Mouse (Mus musculus) forebrain, embryonic 12.5 days (tissue): ENCODE results near the gene Csnk1g2. TPM values are rescaled to one million over a fixed set of nuclear protein-coding genes. Genes with fewer than 3 reads are reported as not detected.

Experiments used
- ATAC-seq: fragments of 200-750 bp; cut with Nextera tagmentation; 2 replicates; pipeline ENCODE4 v1.8.0; 2017; ENCODE audit warnings: moderate TSS enrichment; ENCODE audit not compliant: low FRiP score
- H3K27ac ChIP-seq: fragments of 300-500 bp; sonication (generic); 2 replicates; pipeline ENCODE4 v1.5.1; 2016; ENCODE audit warnings: mild to moderate bottlenecking
- H3K27me3 ChIP-seq: fragments of 300-500 bp; sonication (generic); 2 replicates; pipeline ENCODE4 v1.6.1; 2016; ENCODE audit warnings: mild to moderate bottlenecking
- H3K36me3 ChIP-seq: fragments of 300-500 bp; sonication (generic); replicated peaks from 2 replicates; pipeline ENCODE4 v1.6.1; 2016; ENCODE audit warnings: mild to moderate bottlenecking
- H3K4me1 ChIP-seq: fragments of 300-500 bp; sonication (generic); 2 replicates; pipeline ENCODE4 v1.6.1; 2016
- H3K4me2 ChIP-seq: fragments of 300-500 bp; sonication (generic); 2 replicates; pipeline ENCODE4 v1.6.1; 2016; ENCODE audit warnings: mild to moderate bottlenecking, moderate library complexity
- H3K4me3 ChIP-seq: fragments of 300-500 bp; sonication (generic); replicated peaks from 2 replicates; pipeline ENCODE4 v1.5.1; 2016; ENCODE audit warnings: mild to moderate bottlenecking
- H3K9ac ChIP-seq: fragments of 300-500 bp; sonication (generic); 2 replicates; pipeline ENCODE4 v1.6.1; 2016; ENCODE audit warnings: mild to moderate bottlenecking
- H3K9me3 ChIP-seq: fragments of 300-500 bp; sonication (generic); 2 replicates; pipeline ENCODE4 v1.6.1; 2016
- WGBS: fragments of 180-500 bp; shearing (Covaris S2); methylation state at CpG from one replicate; pipeline ENCODE4 v1.1.7; 2016; 5-methylcytosine and 5-hydroxymethylcytosine counted together
- polyA plus RNA-seq: library from polyadenylated mRNA; unstranded; fragments of >200 nt; fragmentation: Nextera tagmentation; extraction: Ambion mirVana; gene quantifications from 2 replicates; pipeline ENCODE4 v1.2.1, GENCODE M21; 2016

Gene Csnk1g2
- polyA plus RNA-seq, 1 experiment from 2014 or later: 161 TPM

GRCm38 (mm10) chr10:80584642-80585552 is 37.7 kb upstream of the Csnk1g2 start:
- WGBS: 74% methylated on average over 12 of the region's 12 CpGs
- Histone ChIP-seq H3K4me1 (peaks cover 25% of the 10 kb centered on the region), H3K4me2 (no peak overlapping the region)

GRCm38 (mm10) chr10:80585581-80585980 is 37.1 kb upstream of the Csnk1g2 start:
- ATAC-seq: no peak
- H3K9me3 ChIP-seq: no peaks in the 10 kb centered on the region
- no peak overlapping the region for H3K9ac ChIP-seq
- 98% methylated on average over 8 of the region's 8 CpGs for WGBS
- no peak overlapping the region for H3K27ac ChIP-seq
- peaks cover 35% of the 10 kb centered on the region for H3K36me3 ChIP-seq
- H3K27me3 ChIP-seq: no peaks in the 10 kb centered on the region
- no peak overlapping the region for H3K4me2 ChIP-seq
- no peak overlapping the region for H3K4me3 ChIP-seq
- peaks cover 25% of the 10 kb centered on the region for H3K4me1 ChIP-seq

More at GRCm38 (mm10) chr10:80584642-80585552, 37.7 kb upstream of the Csnk1g2 start:
- peaks cover 35% of the 10 kb centered on the region for H3K36me3 ChIP-seq
- H3K9ac ChIP-seq: no peak overlapping the region
- no peak overlapping the region for H3K4me3 ChIP-seq
- 0 out of 2 replicates have a peak overlapping the region, but pooled peaks have one; percentile 0 for H3K27ac ChIP-seq
- no peaks in the 10 kb centered on the region for H3K9me3 ChIP-seq
- ATAC-seq: no peak
- H3K27me3 ChIP-seq: no peaks in the 10 kb centered on the region

GRCm38 (mm10) chr10:80586407-80587304 is 36.0 kb upstream of the Csnk1g2 start:
- ATAC-seq: no peak
- Histone ChIP-seq H3K4me1 (peaks cover 25% of the 10 kb centered on the region), H3K27me3 (no peaks in the 10 kb centered on the region), H3K9me3 (no peaks in the 10 kb centered on the region), H3K36me3 (peaks cover 35% of the 10 kb centered on the region), H3K4me2 (no peak overlapping the region), H3K27ac (no peak overlapping the region), H3K4me3 (no peak overlapping the region), H3K9ac (no peak overlapping the region)
- WGBS: 93% methylated on average over 36 of the region's 51 CpGs

GRCm38 (mm10) chr10:80587305-80587657 is 35.4 kb upstream of the Csnk1g2 start:
- no peak for ATAC-seq
- Histone ChIP-seq H3K9ac (no peak overlapping the region), H3K27ac (no peak overlapping the region)

DNA sequence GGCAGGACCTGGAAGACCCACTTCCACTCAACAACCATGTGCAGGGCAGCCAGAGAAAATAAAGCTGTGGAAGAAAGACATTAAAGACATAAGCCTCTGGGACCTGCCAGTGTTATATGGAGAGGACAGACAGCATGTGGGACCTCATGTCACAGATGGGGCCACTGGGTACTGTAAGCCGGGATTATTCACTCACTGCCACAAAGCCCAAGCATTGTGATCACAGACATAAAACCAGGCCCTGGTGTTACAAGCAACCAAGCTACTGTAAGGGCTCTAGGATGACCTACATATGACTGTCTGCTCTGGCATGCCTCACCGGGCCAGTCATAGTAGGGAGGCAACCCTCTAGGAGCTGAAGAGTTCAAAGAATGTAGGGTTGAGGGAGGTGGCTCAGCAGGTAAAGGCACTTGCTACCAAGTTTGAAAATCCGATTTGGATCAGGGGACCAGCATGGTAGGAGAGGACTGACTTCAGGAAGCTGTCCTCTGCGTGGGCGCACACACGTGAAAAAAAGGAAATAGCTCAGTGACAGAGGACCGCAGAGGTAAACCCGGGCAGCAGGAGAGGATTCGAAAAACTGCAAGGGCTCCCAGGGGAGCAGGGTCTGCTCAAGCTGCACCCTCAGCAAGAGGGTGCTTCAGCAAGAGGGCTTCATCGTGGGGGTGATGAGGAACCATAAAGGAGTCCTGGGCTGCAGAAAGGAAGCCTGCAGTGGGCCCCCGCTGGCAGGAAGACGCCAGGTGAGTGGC is 33.3 kb upstream of the Csnk1g2 start:
- peak overlapping the region; percentile 98 for H3K4me2 ChIP-seq
- WGBS: 21% methylated on average over 12 of the region's 12 CpGs
- no peaks in the 10 kb centered on the region for H3K9me3 ChIP-seq
- H3K27ac ChIP-seq: 0 out of 2 replicates have a peak overlapping the region, but pooled peaks have one; percentile 37
- H3K4me1 ChIP-seq: peaks cover 25% of the 10 kb centered on the region
- H3K36me3 ChIP-seq: peaks cover 22% of the 10 kb centered on the region
- no peak; the same call in 1 of the 2 replicates for ATAC-seq
- H3K4me3 ChIP-seq: peak overlapping the region; percentile 88
- H3K9ac ChIP-seq: peak overlapping the region; percentile 86
- no peaks in the 10 kb centered on the region for H3K27me3 ChIP-seq

More at GRCm38 (mm10) chr10:80587305-80587657, 35.4 kb upstream of the Csnk1g2 start:
- 45% methylated on average over 4 of the region's 4 CpGs for WGBS
- H3K36me3 ChIP-seq: peaks cover 35% of the 10 kb centered on the region
- no peak overlapping the region for H3K4me3 ChIP-seq
- H3K4me1 ChIP-seq: peaks cover 25% of the 10 kb centered on the region
- H3K4me2 ChIP-seq: no peak overlapping the region
- no peaks in the 10 kb centered on the region for H3K9me3 ChIP-seq
- no peaks in the 10 kb centered on the region for H3K27me3 ChIP-seq

- H3K4me3 ChIP-seq: peak within 1 kb of the TSS; percentile 88
- no peaks in the 10 kb centered on the region for H3K9me3 ChIP-seq
- H3K27me3 ChIP-seq: no peaks in the 10 kb centered on the region
- peak within 1 kb of the TSS; percentile 98 for H3K4me2 ChIP-seq
- under 1% methylated on average over 73 of the region's 73 CpGs for WGBS
- H3K36me3 ChIP-seq: peaks cover 15% of the 10 kb centered on the region
- peak within 1 kb of the TSS; percentile 37; the same call in 1 of the 2 replicates for H3K27ac ChIP-seq
- peaks cover 25% of the 10 kb centered on the region for H3K4me1 ChIP-seq
- H3K9ac ChIP-seq: peak within 1 kb of the TSS; percentile 86
- peak; percentile 97 for ATAC-seq
These were observed 32.5 kb upstream of the Csnk1g2 start, which contains the start of gene Abhd17a for GRCm38 (mm10) chr10:80589879-80590854. TSS of gene Abhd17a (minus strand) at chr10:80590341.

DNA sequence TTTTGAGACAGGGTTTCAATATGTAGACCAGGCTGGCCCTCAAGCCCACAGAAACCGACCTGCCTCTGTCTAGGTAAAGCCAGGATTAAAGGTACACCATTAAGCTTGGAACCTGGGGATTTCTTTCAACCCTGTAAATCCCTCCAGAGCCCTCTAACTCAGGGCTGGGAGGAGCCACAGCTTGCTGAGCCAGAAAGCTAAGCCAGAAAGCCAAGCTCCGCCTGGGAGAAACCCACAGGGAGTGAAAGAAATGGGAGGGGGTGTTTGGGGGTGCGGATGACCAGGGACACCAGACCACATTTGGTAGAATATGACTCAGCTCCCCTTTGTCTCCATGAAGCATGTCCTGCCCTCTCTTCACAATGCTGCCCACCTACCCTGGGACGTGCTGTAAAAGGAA is 26.3 kb upstream of the Csnk1g2 start:
- Histone ChIP-seq H3K9ac (no peak overlapping the region), H3K27me3 (peaks cover 9% of the 10 kb centered on the region; the same call in 1 of the 2 replicates), H3K4me3 (no peak overlapping the region), H3K4me1 (no peaks in the 10 kb centered on the region), H3K27ac (no peak overlapping the region), H3K4me2 (no peak overlapping the region), H3K9me3 (no peaks in the 10 kb centered on the region), H3K36me3 (no peaks in the 10 kb centered on the region)
- ATAC-seq: no peak
- 35% methylated on average over 4 of the region's 4 CpGs for WGBS

DNA sequence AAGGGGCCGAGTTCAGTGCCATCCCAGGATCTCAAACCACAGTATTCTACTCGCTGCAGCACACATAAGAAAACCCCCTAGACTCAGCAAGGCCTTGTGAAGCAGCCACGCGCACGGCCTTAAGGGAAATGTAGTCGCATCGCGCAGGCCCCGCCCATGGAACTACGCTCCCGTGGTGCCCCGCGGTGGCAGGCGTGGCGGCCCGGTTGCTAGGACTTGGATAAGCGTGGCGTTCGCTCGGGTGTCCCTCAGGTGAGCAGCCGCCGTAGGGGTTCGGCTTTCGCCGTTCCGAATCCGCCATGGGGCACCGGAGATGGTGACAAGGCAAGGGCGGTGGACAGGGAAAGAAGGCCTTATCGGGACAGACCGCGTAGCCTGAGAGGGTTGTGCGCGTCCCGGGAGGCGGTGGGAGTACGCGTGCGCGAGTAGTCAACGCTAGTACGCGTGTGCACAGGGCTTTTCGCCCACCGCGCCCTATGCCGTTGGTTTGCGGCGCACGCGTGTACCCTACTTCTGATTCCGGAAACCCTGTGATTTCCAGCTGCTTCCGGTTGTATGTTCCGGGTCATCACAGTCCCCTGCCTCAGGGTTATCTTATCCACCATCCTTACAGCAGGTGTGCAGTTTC is 19.8 kb upstream of the Csnk1g2 start, which contains the start of the genes Scamp4 and Adat3:
Gene Scamp4 (plus strand): TSS at position 175 of the 628 bp plus-strand sequence.
Gene Adat3 (plus strand): TSS at position 183 of the 628 bp plus-strand sequence.
- Histone ChIP-seq H3K27me3 (no peaks in the 10 kb centered on the region), H3K36me3 (peaks cover 18% of the 10 kb centered on the region), H3K9me3 (no peaks in the 10 kb centered on the region), H3K27ac (peak within 1 kb of the TSS; percentile 86), H3K4me2 (peak within 1 kb of the TSS; percentile 95), H3K4me3 (peak within 1 kb of the TSS; percentile 73), H3K4me1 (peaks cover 23% of the 10 kb centered on the region), H3K9ac (peak within 1 kb of the TSS; percentile 66)
- ATAC-seq: peak; percentile 97
- under 1% methylated on average over 54 of the region's 54 CpGs for WGBS

DNA sequence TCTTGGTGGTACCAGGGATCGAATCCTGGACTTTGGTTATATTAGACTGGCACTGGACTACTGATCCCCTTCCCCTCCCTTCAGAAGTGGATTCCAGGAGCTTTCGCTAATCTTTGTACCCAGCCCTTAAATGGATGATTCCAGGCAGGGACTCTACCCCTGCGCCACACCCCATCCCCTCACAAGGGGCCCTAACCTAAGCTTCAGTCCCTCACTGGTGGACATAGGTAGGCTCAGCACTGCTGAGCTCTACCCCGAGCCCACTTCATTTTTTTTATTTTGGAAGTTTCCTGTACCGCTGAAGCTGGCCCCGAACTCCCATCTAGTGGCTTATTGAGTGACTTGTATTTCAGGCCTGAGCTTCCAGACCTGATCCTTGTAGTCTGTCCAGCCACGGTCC is 19.3 kb upstream of the Csnk1g2 start:
- peaks cover 23% of the 10 kb centered on the region for H3K4me1 ChIP-seq
- 35% methylated on average over 7 of the region's 7 CpGs for WGBS

GRCm38 (mm10) chr10:80604001-80604509 is 18.6 kb upstream of the Csnk1g2 start:
- ATAC-seq: no peak
- Histone ChIP-seq H3K4me3 (peak overlapping the region; percentile 73), H3K9me3 (no peaks in the 10 kb centered on the region), H3K27me3 (no peaks in the 10 kb centered on the region), H3K4me2 (peak overlapping the region; percentile 95), H3K9ac (peak overlapping the region; percentile 66), H3K27ac (peak overlapping the region; percentile 86; the same call in 1 of the 2 replicates), H3K36me3 (peaks cover 30% of the 10 kb centered on the region), H3K4me1 (peaks cover 23% of the 10 kb centered on the region)
- 86% methylated on average over 7 of the region's 7 CpGs for WGBS

More for the DNA sequence above, 19.3 kb upstream of the Csnk1g2 start:
- Histone ChIP-seq H3K9ac (peak overlapping the region; percentile 66), H3K27me3 (no peaks in the 10 kb centered on the region), H3K4me2 (peak overlapping the region; percentile 95), H3K27ac (peak overlapping the region; percentile 86), H3K36me3 (peaks cover 23% of the 10 kb centered on the region), H3K4me3 (peak overlapping the region; percentile 73), H3K9me3 (no peaks in the 10 kb centered on the region)
- peak; percentile 13; the same call in 1 of the 2 replicates for ATAC-seq
